Mouse (Mus musculus): ENCODE data around the gene Slc26a8.

- TF ChIP-seq POLR2A (IDR thresholded peaks at IDR 0.05; ENCODE audit: extremely low read depth, insufficient read depth, low read length) = no peak
- no peak for TF ChIP-seq CTCF (IDR thresholded peaks at IDR 0.05; ENCODE audit: extremely low read depth, insufficient read depth, low read length)
These were observed 21.2 kb upstream of the Slc26a8 start for GRCm38 (mm10) chr17:28711237-28711636.
